Mouse (Mus musculus) inflammation-experienced regulatory T-cells, adult 6 months (primary cell): ENCODE measurements around the gene Catsperz. TPM values are rescaled to one million over a fixed set of nuclear protein-coding genes. Genes with fewer than 3 reads are reported as not detected.

Experiments
- ATAC-seq: one replicate; pipeline ENCODE4 v1.8.0; 2017
- polyA plus RNA-seq, 3 experiments: library from polyadenylated mRNA; unstranded; fragments of 100-300 nt; shearing (Covaris generic); gene quantifications; one replicate each; pipeline ENCODE4 v1.2.1; 2017

Gene Catsperz
- polyA plus RNA-seq = under 1 TPM in 1 of 3 experiments, not detected in 2; 0.59 TPM

DNA sequence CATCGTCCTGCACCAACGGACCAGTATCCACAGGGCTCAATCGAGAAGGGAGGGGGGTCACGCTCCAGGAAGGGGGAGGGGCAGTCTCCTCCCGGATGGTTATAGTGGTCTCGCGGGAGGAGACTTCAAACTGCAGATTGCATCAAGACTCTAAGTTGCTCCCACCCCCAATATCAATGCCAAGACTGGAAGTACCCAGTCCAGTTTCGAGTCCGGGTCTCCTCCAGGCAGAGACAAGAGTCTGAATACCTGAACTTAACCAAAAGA is at the start of gene Catsperz:
Gene Catsperz, minus strand, starts transcription at position 74 of the 267 bp plus-strand sequence.
- ATAC-seq = no peak

DNA sequence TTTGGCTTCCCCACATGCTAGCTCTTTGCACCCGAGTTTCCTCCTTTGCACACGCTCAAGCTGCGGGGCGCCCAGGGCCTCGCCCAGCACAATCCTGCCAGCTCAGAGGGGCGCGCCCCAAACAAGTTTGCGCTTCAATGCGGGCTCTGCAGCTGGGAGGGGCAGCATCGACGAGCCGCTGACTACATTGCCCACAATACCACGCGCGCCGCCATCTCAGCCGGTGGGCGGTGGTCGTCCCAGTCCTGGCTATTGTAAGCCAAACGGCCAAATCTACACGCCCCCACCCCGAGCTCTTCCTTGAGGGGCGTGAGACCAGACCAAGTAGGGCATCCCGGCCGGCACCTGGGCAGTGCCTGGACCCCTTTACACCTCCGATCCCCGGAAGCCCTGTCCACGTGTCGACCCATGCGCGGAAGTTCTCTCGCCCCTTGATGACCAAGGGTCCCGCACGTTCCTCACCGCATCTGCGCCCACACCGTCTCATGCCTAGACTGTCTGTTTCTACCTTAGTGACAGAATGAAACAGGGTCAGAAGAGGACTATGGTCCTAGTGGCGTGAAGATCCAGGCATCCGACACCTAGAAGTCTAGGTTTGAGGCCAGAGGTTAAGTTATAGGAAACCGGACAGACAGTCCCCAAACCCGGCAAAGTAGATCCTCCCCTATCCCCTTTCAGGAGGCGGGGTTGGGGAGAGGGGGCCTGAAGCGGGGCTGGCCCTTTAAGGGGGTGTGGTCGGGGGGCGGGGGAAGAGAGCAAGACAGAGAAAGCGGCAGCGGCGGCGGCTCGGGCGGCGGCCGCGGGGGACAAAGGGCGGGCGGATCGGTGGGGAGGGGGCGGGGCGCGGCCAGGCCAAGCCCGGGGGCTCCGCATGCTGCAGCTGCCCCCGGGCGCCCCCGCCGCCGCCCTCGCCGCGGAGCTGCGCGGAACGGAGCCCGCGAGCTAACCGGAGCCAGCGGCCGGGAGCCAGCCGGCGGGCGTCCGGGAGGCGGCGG is 49.3 kb upstream of the Catsperz start, which contains the start of gene Ppp1r14b:
Gene Ppp1r14b, plus strand, starts transcription at position 758 of the 995 bp plus-strand sequence.
- peak; percentile 60 for ATAC-seq

DNA sequence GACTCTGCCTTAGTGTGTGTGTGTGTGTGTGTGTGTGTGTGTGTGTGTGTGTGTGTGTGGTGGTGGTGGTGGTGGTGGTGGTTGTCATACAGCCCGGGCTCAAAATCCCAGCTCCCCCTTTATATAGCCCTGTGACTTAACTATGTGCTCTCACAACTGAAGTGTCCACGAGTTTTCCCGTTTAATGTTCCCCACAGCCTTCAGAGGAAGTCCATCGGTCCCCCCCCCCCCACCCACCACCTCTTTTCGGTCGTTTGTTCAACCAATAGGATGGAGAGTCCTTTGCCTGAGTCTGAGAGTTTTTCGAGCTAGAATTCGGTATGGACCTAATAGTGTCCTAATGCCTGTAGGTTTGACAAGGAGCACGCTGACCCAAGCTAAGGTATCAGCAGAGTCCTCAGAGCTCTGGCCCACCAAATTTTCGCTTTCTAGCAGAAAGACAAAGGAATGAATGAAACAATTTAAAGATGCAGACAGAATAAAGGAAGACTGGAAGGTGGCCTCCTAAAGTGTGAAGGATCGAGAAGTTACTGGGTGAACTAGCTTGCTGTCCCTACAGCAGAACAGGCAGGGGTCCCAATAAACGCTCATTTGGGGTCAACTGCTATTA is 48.5 kb upstream of the Catsperz start:
- ATAC-seq = no peak

DNA sequence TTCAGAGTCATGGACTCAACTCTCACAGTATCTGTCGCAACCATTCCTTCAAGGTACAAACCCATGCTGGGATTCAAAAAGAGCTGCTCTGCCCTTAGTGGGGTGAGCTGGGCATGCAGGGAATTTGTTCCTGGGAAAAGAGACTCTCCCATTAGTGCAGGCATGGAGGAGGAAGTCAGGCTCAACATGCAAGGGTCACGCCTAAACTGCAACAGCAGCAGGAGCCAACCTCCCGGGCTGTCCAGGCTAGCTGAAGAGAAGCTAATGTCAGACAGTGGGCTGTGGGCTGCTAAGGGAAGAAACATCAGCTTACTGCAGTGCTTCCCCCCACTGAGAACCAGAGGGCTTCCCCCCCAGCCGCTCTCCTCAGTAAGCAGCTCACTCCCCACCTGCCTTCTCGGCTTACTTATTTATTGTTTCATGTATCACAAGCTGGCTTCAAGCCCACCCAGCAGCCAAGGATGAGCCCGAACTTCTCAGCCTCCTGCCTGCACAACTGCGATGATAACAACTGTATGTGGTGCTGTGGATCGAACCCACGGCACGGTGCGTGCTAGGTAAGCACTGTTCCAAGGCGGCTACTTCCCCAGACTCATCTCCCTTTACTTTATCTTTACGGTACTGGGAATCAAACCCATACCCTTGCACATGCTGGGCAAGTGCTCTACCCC is 47.2 kb upstream of the Catsperz start:
- no peak for ATAC-seq

DNA sequence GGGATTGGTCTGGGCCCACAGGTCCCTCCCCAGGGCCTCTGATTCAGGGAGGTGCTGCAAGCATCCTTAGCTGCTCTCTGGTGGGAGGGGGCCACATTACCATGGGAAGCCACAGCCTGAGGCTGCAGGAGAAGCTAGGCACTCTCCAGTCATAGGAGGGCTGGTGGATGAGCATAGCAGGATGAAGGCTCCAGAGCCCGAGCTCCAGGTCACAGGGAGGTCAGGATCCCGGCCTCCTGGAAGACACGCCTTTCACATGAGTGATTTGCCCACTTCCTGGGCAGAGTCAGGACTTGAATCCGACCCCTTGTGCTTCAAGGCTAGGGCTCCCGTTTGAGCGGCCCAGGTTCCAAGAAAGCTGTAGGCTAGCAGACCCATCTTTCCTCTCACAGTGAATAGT is 46.5 kb upstream of the Catsperz start:
- no peak for ATAC-seq

DNA sequence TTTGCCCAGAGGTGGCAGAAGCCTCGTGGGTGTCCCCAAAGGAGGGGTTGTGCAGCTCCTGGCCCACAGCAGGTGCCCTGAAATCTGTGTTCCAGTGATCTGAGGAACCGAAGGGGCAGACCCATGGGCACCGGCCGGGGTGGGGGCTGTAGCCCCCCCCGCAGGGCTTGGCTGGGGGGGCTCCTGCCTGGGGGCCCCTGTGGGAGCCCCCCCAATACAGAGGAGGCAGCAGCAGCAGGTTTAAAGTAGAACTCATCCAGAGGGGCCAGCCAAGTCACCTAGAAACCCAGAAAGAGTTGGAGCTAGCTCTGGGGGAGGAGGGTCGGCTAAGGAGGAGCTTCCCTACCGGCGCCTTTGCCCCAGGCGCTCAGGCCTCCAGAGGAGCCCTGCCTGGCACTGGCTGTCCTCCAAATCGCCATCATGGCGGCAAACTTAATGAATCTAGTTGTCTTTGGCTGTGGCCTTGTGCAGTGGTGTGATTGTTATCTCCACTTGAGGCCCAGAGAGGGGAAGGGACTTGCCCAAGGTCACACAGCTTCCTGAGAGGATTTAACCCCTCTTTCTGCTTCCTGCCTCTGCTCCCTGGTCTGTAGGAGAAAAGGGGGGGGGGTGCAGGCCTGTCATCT is 45.4 kb upstream of the Catsperz start:
- ATAC-seq = no peak

DNA sequence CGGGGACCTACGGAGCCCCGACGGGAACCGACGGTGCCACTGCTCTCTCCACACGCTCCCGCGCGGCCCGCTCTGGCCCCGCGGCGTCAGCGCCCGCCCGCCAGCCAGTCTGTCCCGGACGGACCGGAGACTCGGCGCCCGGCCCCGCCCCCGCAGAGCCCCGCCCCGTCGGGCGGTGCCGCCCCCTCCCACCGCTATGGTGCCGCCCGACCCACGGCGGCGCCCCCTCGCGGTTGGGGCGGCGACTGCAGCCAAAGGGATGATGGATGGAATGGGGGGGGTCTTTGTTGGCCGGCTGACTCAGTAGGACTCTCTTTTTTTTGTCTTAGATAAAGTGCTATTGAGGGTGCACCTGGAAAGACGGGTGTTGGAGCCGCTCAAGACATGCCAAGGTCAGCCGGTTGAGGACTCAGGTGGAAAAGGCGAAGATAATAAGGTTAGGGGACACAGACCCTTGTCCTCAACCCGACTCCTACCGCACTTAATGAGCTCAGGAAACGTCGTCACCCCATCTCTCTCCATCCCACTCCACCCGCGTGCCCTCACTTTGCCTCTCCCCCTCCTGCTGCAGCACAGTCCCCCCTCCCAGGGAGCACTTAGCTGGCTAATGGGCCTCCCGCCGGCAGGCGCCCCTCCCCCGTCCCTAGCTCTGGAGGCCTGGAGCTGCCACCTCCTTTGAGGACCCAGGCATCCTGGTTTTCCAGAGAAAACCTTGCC is 44.6 kb upstream of the Catsperz start:
- peak; percentile 49 for ATAC-seq

DNA sequence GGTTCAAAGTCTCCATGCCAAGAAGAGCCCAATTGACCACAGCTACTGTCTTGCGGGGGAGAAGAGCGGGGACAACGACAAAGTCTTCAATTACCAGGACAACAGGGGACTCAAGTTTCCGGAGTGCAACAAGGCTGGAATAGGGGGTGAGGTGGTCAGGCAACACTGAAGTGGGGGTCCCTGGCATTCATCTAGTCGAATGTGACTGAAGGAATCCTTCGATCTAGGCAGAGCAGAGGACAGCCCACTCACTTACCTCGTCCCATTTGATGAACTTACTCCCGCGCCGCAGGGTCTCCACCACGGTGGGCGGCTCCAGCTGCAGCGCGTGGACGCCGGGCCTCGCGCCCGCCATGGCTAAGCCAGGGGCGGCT is 44.1 kb upstream of the Catsperz start:
- peak; percentile 4 for ATAC-seq

DNA sequence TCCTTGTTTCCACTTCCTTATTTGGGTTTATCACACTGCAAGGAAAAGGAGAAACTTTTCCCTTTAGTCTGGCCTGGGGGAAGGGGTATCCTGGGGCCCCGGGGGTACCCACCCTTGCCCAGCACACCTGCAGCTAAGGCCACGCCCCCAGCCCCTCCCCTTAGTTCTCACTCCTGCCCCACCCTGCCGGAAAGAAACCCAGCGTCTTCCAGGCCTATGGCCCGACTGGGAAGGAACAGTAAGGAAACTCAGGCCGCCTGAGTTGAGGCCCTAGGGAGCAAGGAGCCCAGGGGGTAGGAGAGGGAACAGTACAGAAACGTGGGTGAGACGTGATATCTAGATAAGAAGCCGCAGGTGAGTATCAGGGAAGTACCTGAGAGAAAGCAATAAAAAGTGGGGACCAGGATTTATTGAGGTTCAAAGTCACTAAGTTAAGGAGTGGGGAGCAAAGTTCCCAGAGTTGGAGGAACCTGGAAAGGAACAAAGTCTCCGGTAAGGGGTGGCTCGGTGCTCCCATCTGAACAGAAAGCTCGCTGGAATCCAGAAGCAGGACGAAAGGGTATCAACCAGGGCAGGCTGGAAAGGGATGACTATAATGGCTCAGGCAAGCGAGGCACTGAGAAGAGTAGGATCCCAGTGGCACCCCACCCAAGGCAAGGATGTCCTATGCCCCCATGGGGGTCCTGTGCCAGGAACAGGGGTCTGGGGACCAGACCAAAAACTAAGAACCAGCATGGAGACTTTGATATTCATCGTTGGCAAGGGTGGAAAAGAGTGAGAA is 43.5 kb upstream of the Catsperz start:
- ATAC-seq = no peak

DNA sequence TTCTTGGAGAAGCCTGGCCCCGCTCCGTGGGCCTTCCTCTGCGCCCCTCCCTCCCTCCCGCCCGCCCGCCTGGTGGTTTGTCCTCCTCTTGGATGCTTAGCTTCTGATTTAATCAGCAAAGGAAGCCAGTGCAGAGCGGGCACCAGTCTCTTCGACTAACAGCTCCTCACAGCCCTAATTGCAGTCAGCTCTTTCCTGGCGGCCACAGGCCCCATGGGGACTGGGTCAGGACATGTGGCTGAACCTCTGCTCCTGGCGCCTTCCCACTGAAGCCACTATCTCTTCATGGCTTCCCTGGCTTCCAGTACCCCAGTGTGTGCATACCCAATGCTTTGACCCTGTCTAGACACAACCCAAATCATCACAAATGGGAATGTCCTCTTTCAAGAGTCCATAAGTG is 31.3 kb upstream of the Catsperz start:
- no peak for ATAC-seq

DNA sequence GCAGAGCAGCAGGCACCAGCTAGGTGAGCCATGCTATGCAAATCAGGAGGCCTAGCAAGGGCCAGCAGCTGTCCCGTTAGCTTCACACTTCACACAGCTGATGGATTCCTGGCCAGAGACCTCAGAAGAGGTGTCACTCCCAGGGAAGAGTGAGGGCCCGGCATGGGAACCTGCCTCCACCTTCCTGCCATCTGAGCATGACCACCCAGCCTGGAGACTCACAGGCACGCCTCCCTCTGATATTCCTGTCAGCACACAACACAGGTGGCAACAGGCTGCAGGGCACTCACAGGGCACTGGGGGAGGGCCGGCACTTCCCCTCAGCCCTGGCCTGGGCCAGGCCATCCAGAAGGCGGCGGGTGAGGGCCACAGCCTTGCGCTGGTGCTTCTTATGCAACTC is 30.2 kb upstream of the Catsperz start:
- no peak for ATAC-seq

DNA sequence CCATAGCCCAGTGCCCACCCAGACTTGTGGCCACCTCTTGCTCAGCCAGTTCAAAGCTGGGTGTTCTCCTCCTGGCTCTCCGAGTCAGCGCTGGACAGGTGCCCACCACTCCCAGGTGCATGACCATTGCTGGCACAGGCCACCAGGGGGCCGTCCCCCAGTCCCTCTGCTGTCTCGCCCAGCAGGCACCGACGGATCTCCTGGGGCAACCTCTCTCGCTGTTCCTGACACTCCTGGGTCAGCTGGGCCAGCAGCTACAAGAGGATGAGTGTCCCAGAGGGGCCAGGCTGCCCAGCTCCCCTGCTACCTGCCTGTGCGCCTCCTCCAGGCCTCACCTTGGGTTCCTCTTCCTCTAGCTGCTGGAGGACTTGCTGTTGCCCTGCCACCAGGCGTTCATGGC is 28.9 kb upstream of the Catsperz start:
- no peak for ATAC-seq

DNA sequence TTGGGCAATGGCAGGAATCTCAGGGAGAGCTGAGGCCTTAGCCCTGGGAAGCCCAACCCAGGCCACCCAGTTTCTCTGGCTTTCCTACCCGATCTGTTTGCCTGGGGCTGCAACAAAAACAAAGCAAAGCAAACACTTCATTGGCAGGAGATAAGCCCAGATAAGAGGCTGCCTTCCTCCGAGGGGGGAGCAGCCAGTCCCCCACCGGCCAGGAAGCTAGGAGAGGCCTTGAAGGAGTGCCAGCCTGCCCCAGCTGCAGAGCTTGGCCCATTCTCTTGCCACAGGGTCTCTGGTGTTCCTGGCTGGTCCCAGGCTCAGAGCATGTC is 27.5 kb upstream of the Catsperz start:
- no peak for ATAC-seq

DNA sequence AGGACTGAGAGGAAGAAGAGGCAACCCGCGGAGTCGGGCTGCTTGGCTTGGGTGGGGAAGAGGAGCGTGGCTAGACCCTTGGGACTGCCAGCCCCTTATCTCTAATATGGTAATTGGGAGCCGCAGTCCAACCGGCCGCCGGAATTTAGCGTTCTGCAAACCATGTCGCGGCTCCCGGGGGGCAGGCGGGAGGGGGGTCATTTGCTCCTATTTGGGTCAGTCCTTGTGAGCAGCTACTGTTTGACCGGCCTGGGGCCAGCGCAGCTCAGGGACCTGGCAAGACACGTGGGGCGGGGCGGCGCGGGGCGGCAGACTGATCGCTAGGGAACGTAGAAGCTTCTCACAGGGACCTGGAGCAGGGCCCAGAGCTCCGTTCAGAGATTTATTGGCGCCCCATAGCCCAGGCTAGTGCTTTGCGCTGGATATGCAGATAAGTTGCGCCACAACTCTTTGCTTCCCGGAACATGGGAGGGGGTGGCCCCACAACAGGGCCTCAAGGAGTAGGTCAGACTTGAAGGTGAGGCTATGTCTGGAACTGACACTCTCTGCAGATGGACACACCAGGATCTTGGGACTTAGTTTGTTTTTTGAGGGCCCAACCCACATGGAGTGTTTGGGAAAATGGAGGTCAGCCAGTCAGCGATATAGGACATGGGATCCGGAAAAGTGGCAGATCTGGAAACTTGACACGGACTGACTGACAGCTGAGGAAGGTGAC is 27.0 kb upstream of the Catsperz start:
- ATAC-seq = peak; percentile 19

DNA sequence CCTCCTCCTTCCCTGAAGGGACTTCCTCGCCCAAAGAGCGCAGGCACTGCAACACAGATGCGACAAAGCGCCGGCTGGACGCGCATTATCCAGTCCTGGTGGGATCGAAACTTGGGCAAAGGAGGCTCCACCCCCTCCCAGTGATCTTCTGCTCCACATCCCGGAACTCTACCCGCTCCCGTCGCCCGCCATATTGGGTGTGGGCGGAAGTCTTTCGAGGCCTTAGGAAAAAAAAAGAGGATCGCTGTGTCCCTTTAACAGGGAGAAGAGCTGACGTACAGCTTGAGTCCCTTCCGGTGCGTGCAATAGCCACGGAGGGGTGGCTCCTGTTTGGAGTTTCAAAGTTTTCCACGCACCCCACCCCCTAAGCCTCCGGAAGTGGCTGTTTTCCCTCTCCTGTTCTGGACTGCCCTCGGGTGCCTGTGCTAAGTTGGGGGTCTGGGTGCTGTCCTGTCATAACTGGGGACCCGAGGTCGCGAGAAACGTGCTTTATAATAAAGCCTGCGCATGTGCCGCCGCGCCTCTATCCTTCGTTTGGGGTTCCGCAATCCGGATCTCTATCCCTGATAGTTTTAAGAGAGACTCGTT is 26.3 kb upstream of the Catsperz start:
- ATAC-seq = peak; percentile 60

DNA sequence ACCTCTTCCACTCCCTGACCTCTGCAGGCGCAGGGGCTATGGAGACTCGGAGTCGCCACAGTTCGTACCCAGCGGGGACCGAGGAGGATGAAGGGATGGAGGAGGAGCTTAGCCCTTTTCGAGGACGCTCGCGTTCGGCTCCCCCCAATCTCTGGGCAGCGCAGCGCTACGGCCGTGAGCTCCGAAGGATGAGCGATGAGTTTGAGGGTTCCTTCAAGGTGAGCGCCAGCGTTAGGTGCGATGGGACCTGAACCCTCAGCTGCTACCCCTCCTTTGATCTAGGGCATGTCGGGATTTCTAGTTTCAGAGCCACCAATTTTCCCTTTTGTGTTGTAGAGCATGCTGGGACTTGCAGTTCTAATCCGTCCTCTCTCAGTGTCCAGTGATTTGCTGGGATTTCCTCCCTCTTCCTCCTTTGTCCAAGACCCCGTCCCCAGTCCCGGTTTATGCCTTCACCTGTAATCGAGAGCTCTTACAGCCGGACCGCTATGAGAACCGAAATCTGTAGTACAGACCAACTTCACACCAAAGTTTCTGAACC is 25.5 kb upstream of the Catsperz start:
- ATAC-seq = peak; percentile 36

DNA sequence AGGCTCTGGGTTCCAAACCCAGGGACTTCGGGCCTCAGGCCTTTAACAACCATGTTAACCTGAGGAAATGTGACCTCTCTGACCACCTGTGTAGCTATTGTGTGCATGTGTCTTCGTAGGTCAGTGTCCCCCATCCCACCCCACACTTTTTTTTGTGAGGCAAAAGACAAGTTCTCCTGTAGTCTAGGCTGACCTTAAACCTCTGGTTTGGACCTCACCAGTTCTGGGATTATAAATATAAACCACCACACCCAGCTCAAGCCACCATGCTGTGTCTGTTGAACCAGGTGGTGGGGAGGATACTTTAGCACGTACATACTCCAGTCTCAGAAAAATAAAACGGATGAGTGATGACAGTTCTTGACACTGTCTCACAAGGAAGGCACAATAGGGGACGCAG is 24.8 kb upstream of the Catsperz start:
- no peak for ATAC-seq

DNA sequence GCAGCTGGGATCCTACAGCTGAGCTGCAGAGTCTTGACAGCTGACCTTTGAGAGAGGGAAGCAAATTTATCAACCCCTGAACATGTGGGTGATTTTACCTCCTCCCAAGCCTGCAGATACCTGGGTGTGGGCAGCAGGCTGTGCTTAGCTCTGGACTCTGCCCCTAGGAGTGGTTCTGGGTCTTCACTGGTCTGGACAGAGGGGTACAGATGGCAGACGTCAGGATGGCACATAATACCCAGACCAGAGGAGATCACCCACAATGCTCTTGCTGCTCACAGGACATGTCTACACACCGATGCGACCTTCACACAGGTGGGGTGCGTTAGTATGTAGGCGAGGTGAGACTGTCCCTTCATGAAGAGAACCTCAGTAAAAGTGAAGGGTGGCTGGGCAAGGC is 24.4 kb upstream of the Catsperz start:
- ATAC-seq = no peak

DNA sequence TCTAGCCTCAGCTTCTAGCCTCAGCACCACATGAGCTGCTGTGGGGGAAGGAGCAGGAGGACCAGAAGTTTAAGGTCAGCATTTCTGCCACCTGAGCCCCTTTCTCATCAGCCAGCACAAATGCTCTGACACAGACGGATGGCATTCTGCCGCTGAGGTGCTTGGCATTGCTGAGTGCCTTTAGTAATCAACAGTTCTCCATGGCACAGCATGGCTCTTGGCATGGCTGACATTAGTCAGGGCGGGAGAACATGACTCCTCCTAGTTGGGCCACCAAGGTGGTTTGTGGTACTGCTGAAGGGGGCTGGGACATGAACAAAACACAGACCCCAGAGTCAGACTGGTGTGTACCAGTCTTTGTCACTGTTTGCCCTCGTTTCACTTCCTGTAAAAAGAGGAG is 23.0 kb upstream of the Catsperz start:
- no peak for ATAC-seq

DNA sequence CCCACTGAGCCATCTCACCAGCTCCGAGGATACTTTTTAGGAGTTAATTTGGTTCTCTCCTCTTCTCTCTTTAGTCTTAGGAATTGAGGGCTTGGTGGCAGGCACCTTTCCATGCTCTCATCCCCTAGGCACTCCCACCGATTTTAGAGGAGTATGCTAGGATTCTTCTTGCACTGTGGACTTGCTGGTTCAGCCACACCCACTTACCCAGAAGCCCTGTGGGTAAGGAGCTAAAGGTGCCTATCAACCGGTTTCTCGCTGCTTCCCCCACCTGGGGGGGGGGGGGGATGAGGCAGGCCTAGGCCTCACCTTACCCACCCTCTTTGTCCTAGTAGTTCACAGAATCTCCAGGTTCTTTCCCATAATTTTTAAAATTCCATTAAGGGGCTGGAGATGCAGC is 22.6 kb upstream of the Catsperz start:
- no peak for ATAC-seq
